ENCODE assay signal across 20 mouse cellular contexts in genomic region chr12:16526134-16526533, GRCm38 (mm10).
A peak's percentile ranks its signal among the peaks of the same experiment; 100 is the strongest.
DNase-seq lines count a peak whose midpoint lies in the region; ATAC-seq and TF ChIP-seq lines count a peak whose summit lies in the region.
"Had no signal": no experiment of that assay in that cellular context is flagged by ENCODE, and none has a peak within 500 bp of the region (broad histone marks: within the 10 kb centered on the region; RNA-seq: fewer than 3 reads in every experiment).

No protein-coding gene starts in this region.

- H3K4me3 ChIP-seq in lung, postnatal 0 days (ENCODE audit: low read depth, low read length) = no peak overlapping the region
- H3K4me3 ChIP-seq in lung, adult 2 months (replicated peaks; ENCODE audit: extremely low read depth, low read depth, low read length) = no peak overlapping the region
- H3K4me3 ChIP-seq in C2C12 (ENCODE audit: insufficient read depth, poor library complexity, severe bottlenecking) (no peak overlapping the region), myocyte (no peak overlapping the region)
- no peak overlapping the region for H3K4me3 ChIP-seq in left cerebral cortex, adult 2 months
- H3K4me3 ChIP-seq: embryonic facial prominence, embryonic 13.5 days; heart, embryonic 13.5 days; hindbrain, embryonic 10.5 days; intestine, embryonic 15.5 days; liver, embryonic 13.5 days; neural tube, embryonic 15.5 days had no signal

- no peaks in the 10 kb centered on the region for H3K79me2 ChIP-seq in C2C12 (ENCODE audit: control insufficient read depth, insufficient read depth)
- H3K79me2 ChIP-seq in myocyte (ENCODE audit: control insufficient read depth, insufficient read depth) = no peaks in the 10 kb centered on the region

- no peaks in the 10 kb centered on the region for H3K79me3 ChIP-seq in C2C12 (ENCODE audit: low read depth)

- no peaks in the 10 kb centered on the region for H3K27me3 ChIP-seq in lung, postnatal 0 days (replicated peaks; ENCODE audit: insufficient read depth, low read length)
- H3K27me3 ChIP-seq in C2C12 (ENCODE audit: control insufficient read depth, insufficient read depth, insufficient read length) (no peaks in the 10 kb centered on the region), myocyte (ENCODE audit: control insufficient read depth, insufficient read depth, insufficient read length) (no peaks in the 10 kb centered on the region)
- H3K27me3 ChIP-seq: CH12.LX; embryonic facial prominence, embryonic 13.5 days; heart, embryonic 13.5 days; intestine, embryonic 15.5 days; liver, embryonic 13.5 days; neural tube, embryonic 15.5 days had no signal

- no peak for TF ChIP-seq CTCF in lung, postnatal 0 days (IDR thresholded peaks at IDR 0.05)
- TF ChIP-seq CTCF in lung, adult 2 months (IDR thresholded peaks at IDR 0.05; ENCODE audit: insufficient read depth, low read length) = no peak
- TF ChIP-seq CTCF in C2C12 (IDR thresholded peaks at IDR 0.05; ENCODE audit: control insufficient read depth, insufficient read depth, insufficient read length) = no peak
- TF ChIP-seq CTCF in left cerebral cortex, adult 2 months (IDR thresholded peaks at IDR 0.05) = no peak

- 57% methylated on average over 2 of the region's 2 CpGs for WGBS in lung, postnatal 0 days
- WGBS in lung, adult 2 months = 61% methylated on average over 2 of the region's 2 CpGs

- peak; percentile 88 for ATAC-seq in lung, postnatal 0 days
- peak; percentile 86 for ATAC-seq in common myeloid progenitor, adult 5-6 weeks (replicated peaks; ENCODE audit: low read depth, poor library complexity, severe bottlenecking)
- ATAC-seq: intestine, embryonic 15.5 days had no signal

- peak; percentile 82 for TF ChIP-seq EP300 in lung, postnatal 0 days (IDR thresholded peaks at IDR 0.05)

- DNase-seq in lung, postnatal 0 days (ENCODE audit: low spot score) = peak; percentile 53
- no peak for DNase-seq in lung, adult 2 months
- no peak for DNase-seq in ovary, adult 18-20 months (ENCODE audit: low spot score)
- DNase-seq in cerebellum, postnatal 4 days (ENCODE audit: low spot score in 2 of 2) = no peak
- no peak for DNase-seq in left cerebral cortex, adult 2 months (ENCODE audit: extremely low spot score in 1 of 2, low spot score in 2 of 2)
- DNase-seq: adrenal gland, postnatal 36 days; cerebellum, postnatal 25 days; gastrocnemius, postnatal 36 days; liver, embryonic 13.5 days; thymus, postnatal 4 days had no signal

- no peak for TF ChIP-seq POLR2A in lung, adult 2 months (IDR thresholded peaks at IDR 0.05; ENCODE audit: borderline replicate concordance, extremely low read depth, low read depth, low read length)
- no peak for TF ChIP-seq POLR2A in myocyte (IDR thresholded peaks at IDR 0.05; ENCODE audit: insufficient read length, low read depth)

- no peaks in the 10 kb centered on the region for H3K9me3 ChIP-seq in lung, postnatal 0 days (ENCODE audit: low read length)
- H3K9me3 ChIP-seq: heart, embryonic 13.5 days; intestine, embryonic 15.5 days; liver, embryonic 13.5 days; neural tube, embryonic 15.5 days had no signal

- H3K4me2 ChIP-seq in lung, postnatal 0 days (replicated peaks; ENCODE audit: low read depth, low read length) = no peak overlapping the region
- peak overlapping the region; percentile 48 for H3K4me2 ChIP-seq in myocyte (ENCODE audit: low read depth)
- H3K4me2 ChIP-seq: embryonic facial prominence, embryonic 13.5 days; heart, embryonic 13.5 days; intestine, embryonic 15.5 days; liver, embryonic 13.5 days; neural tube, embryonic 15.5 days had no signal

- no peaks in the 10 kb centered on the region for H3K36me3 ChIP-seq in lung, postnatal 0 days (ENCODE audit: insufficient read depth, low read length)
- H3K36me3 ChIP-seq in C2C12 (ENCODE audit: control insufficient read depth, insufficient read depth) (no peaks in the 10 kb centered on the region), myocyte (ENCODE audit: control insufficient read depth, insufficient read depth) (no peaks in the 10 kb centered on the region)
- H3K36me3 ChIP-seq: embryonic facial prominence, embryonic 13.5 days; heart, embryonic 13.5 days; hindbrain, embryonic 10.5 days; intestine, embryonic 15.5 days; liver, embryonic 13.5 days; neural tube, embryonic 15.5 days had no signal

- intact Hi-C loops in left cerebral cortex, adult 2 months (cut with DNase I) = no loop called here

- H3ac ChIP-seq in C2C12 (ENCODE audit: control insufficient read depth, insufficient read length, low read depth) (no peak overlapping the region), myocyte (ENCODE audit: control insufficient read depth, insufficient read length) (no peak overlapping the region)

- no peak overlapping the region for H3K27ac ChIP-seq in lung, postnatal 0 days (ENCODE audit: low read length)
- H3K27ac ChIP-seq in left cerebral cortex, adult 2 months = no peak overlapping the region
- H3K27ac ChIP-seq: embryonic facial prominence, embryonic 13.5 days; heart, embryonic 13.5 days; hindbrain, embryonic 10.5 days; intestine, embryonic 15.5 days; kidney, postnatal 0 days; liver, embryonic 13.5 days; neural tube, embryonic 15.5 days had no signal

- no peak overlapping the region for H3K9ac ChIP-seq in lung, postnatal 0 days (replicated peaks; ENCODE audit: low read depth)
- H3K9ac ChIP-seq: embryonic facial prominence, embryonic 13.5 days; heart, embryonic 13.5 days; intestine, embryonic 15.5 days; liver, embryonic 13.5 days; neural tube, embryonic 15.5 days had no signal

- H3K4me1 ChIP-seq in lung, postnatal 0 days (ENCODE audit: insufficient read depth, low read depth, low read length) = no peaks in the 10 kb centered on the region
- H3K4me1 ChIP-seq in lung, adult 2 months (ENCODE audit: control insufficient read depth, insufficient read depth, low read length) = peaks cover 2% of the 10 kb centered on the region; the same call in 1 of the 2 replicates
- H3K4me1 ChIP-seq: embryonic facial prominence, embryonic 13.5 days; heart, embryonic 13.5 days; hindbrain, embryonic 10.5 days; intestine, embryonic 15.5 days; liver, embryonic 13.5 days; neural tube, embryonic 15.5 days had no signal

TF ChIP-seq in C2C12, 6 proteins besides CTCF, POLR2A, EP300 and RAD21:
- TF ChIP-seq MYOD1 (IDR thresholded peaks at IDR 0.05; ENCODE audit: control insufficient read depth, insufficient read length, low read depth) (no peak), CEBPB (IDR thresholded peaks at IDR 0.05; ENCODE audit: low read depth) (peak; percentile 40)
TF ChIP-seq in C2C12: peak in this region for 1.

TF ChIP-seq in myocyte, 11 proteins besides CTCF, POLR2A, EP300 and RAD21:
- TF ChIP-seq MYOD1 (IDR thresholded peaks at IDR 0.05; ENCODE audit: control insufficient read depth in 1 of 3, insufficient read length in 2 of 3, low read depth in 2 of 3) = no peak
- no peak for TF ChIP-seq E2F4 (IDR thresholded peaks at IDR 0.05; ENCODE audit: insufficient read depth)
- 0 out of 2 replicates have a peak, but pooled peaks have one; percentile 14 for TF ChIP-seq CEBPB (IDR thresholded peaks at IDR 0.05; ENCODE audit: insufficient read depth, poor library complexity, severe bottlenecking)
- TF ChIP-seq TCF12 (IDR thresholded peaks at IDR 0.05; ENCODE audit: insufficient read depth, poor library complexity, severe bottlenecking) = no peak
- TF ChIP-seq TCF3 (IDR thresholded peaks at IDR 0.05; ENCODE audit: insufficient read length, low read depth) = no peak
- TF ChIP-seq REST (IDR thresholded peaks at IDR 0.05; ENCODE audit: insufficient read depth, insufficient read length) = no peak
- no peak for TF ChIP-seq MYOG (IDR thresholded peaks at IDR 0.05; ENCODE audit: control insufficient read depth in 1 of 3, insufficient read depth in 1 of 3, insufficient read length in 2 of 3, low read depth in 2 of 3)
